Mouse (Mus musculus): ENCODE measurements around the gene Tars2.

GRCm38 (mm10) chr3:95763811-95764210, 3.8 kb upstream of the Tars2 start:
- no peak for TF ChIP-seq CTCF (conservative IDR thresholded peaks at IDR 0.05; ENCODE audit: insufficient read depth, insufficient read length, low read depth, low read length)
- TF ChIP-seq POLR2A (IDR thresholded peaks at IDR 0.05; ENCODE audit: low read depth, low read length), result no peak

All from kidney, adult 2 months (tissue).